Mouse (Mus musculus) embryonic fibroblast, embryonic 13.5 days (primary cell): ENCODE results near the gene Sema6c.

ENCODE experiments used
- CTCF ChIP-seq: IDR thresholded peaks from 2 replicates; pipeline ENCODE4 v1.5.1; 2011; ENCODE audit warnings: mild to moderate bottlenecking, control low read depth, low read length, moderate library complexity, borderline replicate concordance; ENCODE audit not compliant: insufficient read depth
- POLR2A ChIP-seq: IDR thresholded peaks from 2 replicates; pipeline ENCODE4 v1.6.1; 2011; ENCODE audit warnings: low read depth, mild to moderate bottlenecking, control low read depth, low read length, moderate library complexity

DNA sequence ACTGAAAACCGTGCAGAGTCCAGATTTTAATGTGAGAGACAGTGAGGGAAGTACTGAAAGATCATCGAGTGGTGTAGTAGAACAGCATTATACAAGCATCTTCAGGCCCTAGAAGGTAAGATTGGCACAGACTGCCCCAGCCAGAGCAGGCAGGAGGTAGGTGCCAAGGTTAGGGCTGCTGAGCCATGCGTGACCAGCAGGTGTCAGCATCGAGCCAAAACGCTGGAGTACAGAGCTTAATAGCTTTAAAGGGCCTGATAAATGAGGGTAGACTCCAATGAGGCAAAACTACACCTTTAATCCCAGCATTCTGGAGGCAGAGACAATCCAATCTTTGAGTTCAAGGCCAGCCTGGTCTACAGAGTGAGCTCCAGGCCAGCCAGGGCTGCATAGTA, 17.6 kb upstream of the Sema6c start:
- no peak for TF ChIP-seq POLR2A
- TF ChIP-seq CTCF, result peak; percentile 98
